Mouse (Mus musculus) heart, adult 9 months (tissue): ENCODE results near the gene Uxs1.
A peak's percentile ranks its signal among the peaks of the same experiment; 100 is the strongest.

ENCODE experiments used
- DNase-seq, 2 experiments: peaks; one replicate each; pipeline ENCODE4 v3.0.0; 2022; ENCODE audit warnings: low spot score in 2 of 2

The Uxs1 gene

DNA sequence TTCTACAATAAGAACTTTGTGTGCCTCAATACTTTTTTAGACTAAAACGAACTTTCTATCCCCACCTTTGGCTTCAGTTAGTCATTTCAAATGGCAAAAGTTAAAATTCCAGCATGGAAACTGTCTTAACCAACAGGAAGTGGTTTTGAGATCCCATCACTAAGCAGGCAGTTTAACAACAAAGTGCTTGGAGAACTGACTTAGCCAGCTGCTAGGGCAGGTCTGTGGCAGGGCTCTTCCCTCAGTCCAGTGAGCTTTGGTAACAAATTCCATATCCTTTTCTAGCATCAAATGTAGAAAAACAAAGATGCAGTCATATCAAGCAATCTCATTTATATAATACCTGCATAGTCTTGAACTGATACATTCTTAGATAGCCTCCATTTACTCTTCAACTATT lies 105.1 kb downstream of the Uxs1 start:
- no peak for DNase-seq

DNA sequence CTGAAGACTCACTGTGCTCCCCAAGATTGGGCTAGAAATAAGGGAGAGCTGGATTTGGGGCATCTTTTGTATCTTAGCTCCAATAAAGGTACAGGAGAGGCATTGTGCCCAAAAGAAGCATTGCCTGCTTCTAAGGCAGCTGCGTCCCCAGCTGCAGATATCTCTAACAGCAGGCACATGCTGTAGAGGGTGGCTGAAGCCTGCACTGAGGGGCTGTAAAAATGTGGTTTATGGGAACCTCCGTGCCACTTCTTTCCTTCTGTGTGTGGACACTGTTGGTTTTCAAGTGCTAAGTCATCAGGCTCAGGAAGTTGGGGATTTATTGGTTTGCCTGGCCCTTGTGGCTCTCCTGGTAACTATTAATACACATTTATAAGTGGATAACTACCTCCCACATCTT lies 108.8 kb downstream of the Uxs1 start:
- no peak for DNase-seq

DNA sequence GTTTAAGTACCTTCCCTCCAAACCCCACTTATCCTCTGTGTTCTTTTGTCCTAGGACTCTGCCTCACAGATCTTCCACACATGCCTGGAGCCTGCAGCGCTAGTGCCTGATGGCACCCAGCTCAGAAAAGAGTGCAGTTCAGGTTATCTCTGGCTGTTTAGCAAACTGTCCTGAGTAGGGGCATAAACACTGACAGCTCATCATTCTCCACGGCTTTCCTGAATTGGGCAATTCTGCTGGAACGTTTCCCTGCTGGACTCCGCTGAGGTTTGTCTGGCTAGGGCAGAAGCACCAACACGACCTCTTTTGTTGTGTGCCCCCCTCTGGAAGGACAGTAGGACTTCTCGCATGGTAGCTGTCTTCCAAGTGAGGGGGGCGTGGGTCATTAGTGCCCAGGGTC lies 109.6 kb downstream of the Uxs1 start:
- no peak for DNase-seq

DNA sequence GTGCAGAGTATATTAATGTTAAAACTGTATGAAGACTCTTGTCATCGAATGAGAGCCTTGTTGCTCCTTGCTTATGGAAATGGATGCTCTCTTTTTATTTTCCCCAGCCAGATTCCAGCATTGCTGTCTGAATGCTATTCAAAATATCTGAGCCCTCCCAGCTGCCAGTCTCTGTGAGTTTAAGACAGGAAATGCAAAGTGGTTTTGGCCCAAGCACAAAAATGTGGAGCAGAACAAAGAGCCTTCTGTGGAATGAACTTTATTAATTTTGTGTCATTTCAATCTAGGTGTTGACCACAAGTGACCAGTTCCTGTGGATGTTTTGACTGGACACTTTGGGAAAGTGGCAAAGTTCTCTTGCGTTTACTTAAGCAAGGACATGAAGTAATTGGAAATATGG lies 112.8 kb downstream of the Uxs1 start:
- peak in 1 of 2 experiments; percentile 6 for DNase-seq

DNA sequence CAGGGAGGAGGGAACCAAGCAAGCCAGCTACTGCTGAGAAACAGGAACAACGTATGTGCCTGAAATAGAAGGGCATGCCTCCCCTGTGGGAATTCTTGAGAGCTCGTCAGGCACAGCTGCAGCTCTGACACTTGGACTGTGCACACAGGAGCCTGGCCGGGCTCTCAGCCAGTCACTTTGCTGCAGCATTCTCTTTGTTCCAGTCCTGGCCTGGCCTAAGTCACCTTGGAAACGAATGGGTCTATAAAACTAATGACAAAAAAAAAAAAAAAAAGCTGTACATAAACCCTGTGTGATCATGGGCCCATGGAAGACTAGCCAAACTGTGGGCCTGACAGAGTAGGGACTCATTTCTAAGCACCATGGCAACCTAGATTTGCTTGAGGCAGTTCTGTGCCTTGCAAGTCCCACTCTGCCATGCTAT lies 129.0 kb downstream of the Uxs1 start:
- peak; percentile 58 for DNase-seq
